Mouse (Mus musculus): ENCODE data around the gene Ell2.

Ell2 gene

GRCm38 (mm10) chr13:75798413-75799302 lies 92.1 kb downstream of the Ell2 start:
- ATAC-seq (ENCODE audit: insufficient number of reproducible peaks, low FRiP score, low TSS enrichment): no peak

- no peak for ATAC-seq (ENCODE audit: insufficient number of reproducible peaks, low FRiP score, low TSS enrichment)
Measured at GRCm38 (mm10) chr13:75799421-75799820, 92.9 kb downstream of the Ell2 start.

- no peak for ATAC-seq (ENCODE audit: insufficient number of reproducible peaks, low FRiP score, low TSS enrichment)
Measured at GRCm38 (mm10) chr13:75807969-75808368, 101.4 kb downstream of the Ell2 start.

GRCm38 (mm10) chr13:75809957-75810356 lies 103.4 kb downstream of the Ell2 start:
- ATAC-seq (ENCODE audit: insufficient number of reproducible peaks, low FRiP score, low TSS enrichment): no peak

GRCm38 (mm10) chr13:75817183-75817582 lies 110.6 kb downstream of the Ell2 start:
- ATAC-seq (ENCODE audit: insufficient number of reproducible peaks, low FRiP score, low TSS enrichment): no peak

- no peak for ATAC-seq (ENCODE audit: insufficient number of reproducible peaks, low FRiP score, low TSS enrichment)
Measured at GRCm38 (mm10) chr13:75818486-75818885, 111.9 kb downstream of the Ell2 start.

- ATAC-seq (ENCODE audit: insufficient number of reproducible peaks, low FRiP score, low TSS enrichment): no peak
Measured at GRCm38 (mm10) chr13:75818945-75819706, 112.6 kb downstream of the Ell2 start.

- ATAC-seq (ENCODE audit: insufficient number of reproducible peaks, low FRiP score, low TSS enrichment): no peak
Measured at GRCm38 (mm10) chr13:75819898-75820297, 113.3 kb downstream of the Ell2 start.
